Mouse (Mus musculus) kidney, adult 11 months (tissue): ENCODE measurements around the gene Arhgef40.
A peak's percentile ranks its signal among the peaks of the same experiment; 100 is the strongest.

ENCODE experiments used
- DNase-seq: peaks from one replicate; pipeline ENCODE4 v3.0.0; 2022

Arhgef40 gene

GRCm38 (mm10) chr14:52005141-52005540 lies 20.6 kb downstream of the Arhgef40 start:
- no peak for DNase-seq

GRCm38 (mm10) chr14:52005616-52006015 lies 21.1 kb downstream of the Arhgef40 start:
- DNase-seq: no peak

GRCm38 (mm10) chr14:52006241-52006640 lies 21.7 kb downstream of the Arhgef40 start:
- DNase-seq: no peak

GRCm38 (mm10) chr14:52006771-52007170 lies 22.3 kb downstream of the Arhgef40 start:
- DNase-seq: no peak

GRCm38 (mm10) chr14:52008321-52009203 lies 24.0 kb downstream of the Arhgef40 start:
- peak; percentile 86 for DNase-seq

- no peak for DNase-seq
Measured at GRCm38 (mm10) chr14:52009361-52009760, 24.8 kb downstream of the Arhgef40 start.

GRCm38 (mm10) chr14:52009841-52010240 lies 25.3 kb downstream of the Arhgef40 start:
- no peak for DNase-seq

- peak; percentile 75 for DNase-seq
Measured at GRCm38 (mm10) chr14:52010446-52011111, 26.1 kb downstream of the Arhgef40 start.

- DNase-seq: no peak
Measured at GRCm38 (mm10) chr14:52011683-52012082, 27.2 kb downstream of the Arhgef40 start.

- DNase-seq: no peak
Measured at GRCm38 (mm10) chr14:52012085-52012484, 27.6 kb downstream of the Arhgef40 start.

- no peak for DNase-seq
Measured at GRCm38 (mm10) chr14:52012553-52012952, 28.0 kb downstream of the Arhgef40 start.

- no peak for DNase-seq
Measured at GRCm38 (mm10) chr14:52013021-52013610, 28.6 kb downstream of the Arhgef40 start.

- DNase-seq: no peak
Measured at GRCm38 (mm10) chr14:52013771-52014219, 29.3 kb downstream of the Arhgef40 start.

GRCm38 (mm10) chr14:52014271-52014760 lies 29.8 kb downstream of the Arhgef40 start:
- DNase-seq: no peak

- peak; percentile 52 for DNase-seq
Measured at GRCm38 (mm10) chr14:52014761-52015311, 30.3 kb downstream of the Arhgef40 start.

GRCm38 (mm10) chr14:52015445-52016100 lies 31.1 kb downstream of the Arhgef40 start, which contains the start of gene Tmem253:
Gene Tmem253 (plus strand): TSS chr14:52015658.
- DNase-seq: no peak

GRCm38 (mm10) chr14:52016625-52017405 lies 32.3 kb downstream of the Arhgef40 start:
- DNase-seq: peak; percentile 64

GRCm38 (mm10) chr14:52017662-52018061 lies 33.1 kb downstream of the Arhgef40 start:
- DNase-seq: no peak

GRCm38 (mm10) chr14:52018248-52019050 lies 33.9 kb downstream of the Arhgef40 start:
- DNase-seq: no peak

- DNase-seq: no peak
Measured at GRCm38 (mm10) chr14:52019051-52019589, 34.6 kb downstream of the Arhgef40 start.
